Mouse (Mus musculus) left cerebral cortex, postnatal 25 days (tissue): ENCODE measurements around the gene Trappc10. TPM values are rescaled to one million over a fixed set of nuclear protein-coding genes. Genes with fewer than 3 reads are reported as not detected.

Experiments used
- DNase-seq, 2 experiments: peaks; one replicate each; pipeline ENCODE4 v3.0.0; 2022; ENCODE audit warnings: low spot score in 2 of 2, mixed read lengths in 1 of 2
- intact Hi-C: fragments of 180-260 bp; cut with DNase I; formaldehyde crosslinking; loops from one replicate; pipeline ENCODE4 v1.15.1; 2025
- total RNA-seq, 2 experiments: library from RNA; stranded (reverse); gene quantifications; 2 replicates each; pipeline ENCODE4 v1.2.3; 2021

Gene Trappc10
- total RNA-seq, 2 experiments from 2014 or later, result 81.1 to 87.2 TPM

GRCm38 (mm10) chr10:78165256-78166005 lies 79.0 kb downstream of the Trappc10 start:
- intact Hi-C loops, result no loop called here

GRCm38 (mm10) chr10:78164786-78165185 lies 79.7 kb downstream of the Trappc10 start:
- intact Hi-C loops, result no loop called here
- DNase-seq, result no peak

More at GRCm38 (mm10) chr10:78165256-78166005, 79.0 kb downstream of the Trappc10 start:
- no peak for DNase-seq

DNA sequence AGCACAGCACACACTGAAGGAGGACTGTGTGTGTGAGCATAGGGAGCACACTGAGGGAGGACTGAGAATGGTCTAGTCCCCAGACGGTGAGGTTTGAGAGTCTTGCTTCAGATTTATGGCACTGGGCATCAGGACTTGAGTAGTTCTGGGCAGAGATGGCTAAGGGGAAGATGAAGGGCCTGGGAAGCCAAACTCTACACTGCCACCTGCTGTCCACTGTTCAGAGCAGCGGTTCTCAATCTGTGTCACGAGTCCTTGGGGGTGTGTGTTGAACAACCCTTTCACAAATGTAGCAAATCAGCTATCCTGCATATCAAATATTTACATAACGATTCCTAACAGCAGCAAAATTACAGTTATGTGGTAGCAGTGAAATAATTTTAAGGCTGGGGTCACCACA lies 80.5 kb downstream of the Trappc10 start:
- intact Hi-C loops, result no loop called here

DNA sequence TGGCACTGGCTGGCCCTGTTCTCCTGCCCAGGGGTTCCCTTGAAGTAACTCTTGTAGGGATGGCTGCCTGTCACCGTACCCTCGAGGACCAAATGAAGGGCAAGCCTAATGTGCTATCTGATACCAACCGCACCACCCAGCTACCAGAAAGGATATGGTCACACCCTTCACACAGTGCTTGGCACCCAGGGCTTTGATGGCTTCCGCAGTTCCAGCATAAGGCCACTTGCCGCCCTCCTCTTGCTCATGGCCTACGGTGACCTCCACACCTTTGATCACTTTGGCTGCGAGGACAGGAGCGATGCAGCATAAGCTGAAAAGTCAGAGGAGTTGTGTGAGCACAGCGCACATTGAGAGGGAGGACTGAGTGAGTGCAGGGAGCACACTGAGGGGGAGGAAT lies 81.2 kb downstream of the Trappc10 start:
- DNase-seq, result no peak

More for the DNA sequence above, 80.5 kb downstream of the Trappc10 start:
- peak; percentile 65 to 74 for DNase-seq

GRCm38 (mm10) chr10:78162646-78163045 lies 81.8 kb downstream of the Trappc10 start:
- intact Hi-C loops, result no loop called here
- DNase-seq, result no peak

More for the DNA sequence above, 81.2 kb downstream of the Trappc10 start:
- intact Hi-C loops, result no loop called here

GRCm38 (mm10) chr10:78161096-78161495 lies 83.3 kb downstream of the Trappc10 start:
- DNase-seq, result no peak
- intact Hi-C loops, result no loop called here

- DNase-seq, result no peak
- intact Hi-C loops, result loop anchor here (1.0 kb wide), 2 partner anchors 91 to 129 kb away; partner anchors contain the start of gene Icosl
Observed at GRCm38 (mm10) chr10:78160369-78161095, 83.9 kb downstream of the Trappc10 start.

DNA sequence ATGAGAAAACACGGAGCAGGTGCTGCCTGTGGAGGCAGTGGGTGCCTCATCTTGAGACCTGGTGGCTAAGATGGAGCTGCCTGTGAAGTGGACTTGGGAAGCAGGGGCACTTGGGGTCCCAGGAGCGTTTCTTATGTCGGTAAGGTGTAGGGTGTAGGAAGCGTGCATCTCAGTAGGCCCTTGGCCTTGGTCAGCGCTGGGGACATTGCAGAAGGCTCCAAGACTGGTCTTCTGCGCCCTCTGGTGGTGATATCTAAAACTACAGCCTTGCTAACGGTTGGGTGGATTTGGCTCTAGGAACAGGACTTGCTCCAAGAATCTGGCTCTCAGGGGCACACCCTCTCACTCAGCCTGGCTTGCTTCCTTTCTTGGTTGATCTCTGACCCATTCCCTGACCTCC lies 84.5 kb downstream of the Trappc10 start:
- DNase-seq, result peak; percentile 86 to 88
- intact Hi-C loops, result loop anchor here (1.0 kb wide), 2 partner anchors 91 to 129 kb away; partner anchors contain the start of gene Icosl

GRCm38 (mm10) chr10:78159252-78159878 lies 85.1 kb downstream of the Trappc10 start:
- DNase-seq, result peak; percentile 51 to 52

GRCm38 (mm10) chr10:78158041-78158440 lies 86.4 kb downstream of the Trappc10 start:
- DNase-seq, result no peak
- intact Hi-C loops, result no loop called here

More at GRCm38 (mm10) chr10:78159252-78159878, 85.1 kb downstream of the Trappc10 start:
- intact Hi-C loops, result no loop called here

- no peak for DNase-seq
- intact Hi-C loops, result no loop called here
Observed at GRCm38 (mm10) chr10:78156926-78157325, 87.5 kb downstream of the Trappc10 start.

DNA sequence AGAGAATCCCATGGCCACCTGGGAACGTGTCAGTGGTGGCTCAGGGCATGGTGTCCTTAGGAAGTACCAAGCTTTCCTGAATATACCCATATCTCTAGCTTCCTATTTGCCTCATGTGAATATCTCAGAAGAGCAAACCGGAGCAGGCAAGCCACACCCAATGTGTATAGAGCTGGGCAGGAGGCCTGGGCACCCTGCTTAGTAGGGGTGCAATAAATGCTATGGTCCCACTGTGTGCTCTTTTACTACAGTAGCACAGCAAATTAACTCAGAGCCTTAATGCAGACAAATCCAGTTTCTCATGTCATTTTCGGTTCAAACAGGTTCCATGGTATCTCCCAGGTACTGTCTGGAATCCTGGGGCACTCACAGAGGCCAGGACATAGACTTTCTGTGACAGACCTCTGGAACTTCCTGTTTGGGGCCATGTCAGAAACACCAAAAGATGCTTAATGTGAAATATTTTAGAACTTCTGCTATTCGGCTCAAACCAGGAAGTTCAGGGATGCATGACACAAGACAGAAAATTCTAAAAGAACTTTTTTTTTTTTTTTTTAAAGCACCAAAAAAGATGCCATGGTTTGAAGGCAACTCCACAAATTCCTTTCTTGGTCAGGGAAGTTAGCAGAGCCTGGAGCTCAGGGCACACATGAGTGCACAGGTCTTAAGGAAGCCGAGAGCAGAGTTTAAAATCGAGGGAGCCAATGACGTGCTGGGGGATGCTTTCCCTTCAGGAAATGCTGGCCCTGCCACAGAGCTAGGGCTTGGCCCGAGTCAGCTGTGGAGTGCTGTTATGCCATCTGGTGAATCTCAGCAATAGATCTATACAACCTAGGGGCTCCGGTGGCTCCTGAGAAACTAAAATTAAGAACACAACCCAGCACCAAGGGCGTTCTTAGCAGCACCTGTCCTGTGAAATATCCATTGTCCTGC lies 95.3 kb downstream of the Trappc10 start:
- no peak for DNase-seq
- intact Hi-C loops, result no loop called here

DNA sequence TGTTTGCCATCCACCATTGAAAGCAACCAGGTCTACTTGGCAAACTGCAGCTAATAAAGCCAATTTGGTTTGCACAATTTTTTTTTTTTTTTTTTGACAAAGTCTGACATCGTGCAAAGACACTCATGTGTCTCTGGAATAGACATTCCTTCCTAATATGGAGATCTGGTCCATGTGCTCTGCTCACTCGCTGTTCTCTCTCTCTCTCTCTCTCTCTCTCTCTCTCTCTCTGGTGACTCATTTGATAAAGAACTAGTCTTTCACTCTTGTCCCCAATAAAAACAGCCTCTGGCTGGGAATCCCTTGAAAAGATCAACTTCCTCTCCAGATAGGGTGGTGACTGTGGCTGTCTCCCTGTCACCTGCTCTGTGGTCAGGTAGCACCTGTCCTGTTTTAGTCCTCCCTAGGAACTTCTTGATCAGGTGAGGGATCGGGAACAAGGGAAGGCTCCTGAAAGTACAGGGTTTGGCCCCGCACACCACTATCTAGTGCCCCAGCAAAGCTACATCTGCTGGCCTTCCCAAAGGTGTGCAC lies 96.5 kb downstream of the Trappc10 start:
- no peak for DNase-seq
- intact Hi-C loops, result no loop called here

GRCm38 (mm10) chr10:78143727-78144505 lies 100.5 kb downstream of the Trappc10 start:
- intact Hi-C loops, result no loop called here
- peak; percentile 48 to 89 for DNase-seq

DNA sequence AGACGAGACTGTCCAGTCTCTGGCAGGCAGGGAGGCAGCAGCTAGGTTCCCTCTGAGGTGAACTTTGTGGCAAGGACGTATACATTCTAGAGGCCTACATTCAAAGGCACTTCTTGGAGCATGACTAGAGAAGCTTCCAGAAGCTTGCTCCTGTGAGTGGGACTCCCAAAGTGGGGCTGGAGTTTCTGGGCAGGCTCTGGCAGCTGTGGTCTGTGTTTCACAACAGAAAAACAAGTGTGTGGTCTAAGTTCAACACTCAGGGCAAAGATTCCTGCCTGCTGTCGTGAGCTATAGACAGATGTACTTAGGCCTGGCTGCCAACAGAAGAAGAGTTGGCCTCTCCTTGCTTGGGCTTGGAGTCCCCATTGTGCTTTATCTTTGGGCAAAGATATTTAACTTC lies 103.6 kb downstream of the Trappc10 start:
- no peak for DNase-seq
- intact Hi-C loops, result no loop called here

DNA sequence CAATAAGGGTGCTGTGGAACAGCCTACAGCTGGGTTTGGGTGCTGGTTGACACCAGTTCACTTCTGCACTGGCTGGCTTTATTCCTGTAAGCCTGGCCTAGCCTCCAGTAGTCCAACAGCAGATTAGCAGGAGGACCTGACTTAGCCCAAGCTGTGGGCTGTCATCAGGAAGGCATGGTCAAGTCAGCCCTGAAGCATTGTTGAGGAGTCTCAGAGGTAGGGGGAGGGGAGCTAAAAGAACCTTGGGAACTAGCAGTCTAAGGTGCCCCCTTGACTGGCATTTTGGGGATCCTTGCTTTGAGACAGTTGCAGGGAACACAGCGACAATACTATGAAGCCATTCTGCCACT lies 104.2 kb downstream of the Trappc10 start:
- DNase-seq, result no peak
- intact Hi-C loops, result no loop called here

DNA sequence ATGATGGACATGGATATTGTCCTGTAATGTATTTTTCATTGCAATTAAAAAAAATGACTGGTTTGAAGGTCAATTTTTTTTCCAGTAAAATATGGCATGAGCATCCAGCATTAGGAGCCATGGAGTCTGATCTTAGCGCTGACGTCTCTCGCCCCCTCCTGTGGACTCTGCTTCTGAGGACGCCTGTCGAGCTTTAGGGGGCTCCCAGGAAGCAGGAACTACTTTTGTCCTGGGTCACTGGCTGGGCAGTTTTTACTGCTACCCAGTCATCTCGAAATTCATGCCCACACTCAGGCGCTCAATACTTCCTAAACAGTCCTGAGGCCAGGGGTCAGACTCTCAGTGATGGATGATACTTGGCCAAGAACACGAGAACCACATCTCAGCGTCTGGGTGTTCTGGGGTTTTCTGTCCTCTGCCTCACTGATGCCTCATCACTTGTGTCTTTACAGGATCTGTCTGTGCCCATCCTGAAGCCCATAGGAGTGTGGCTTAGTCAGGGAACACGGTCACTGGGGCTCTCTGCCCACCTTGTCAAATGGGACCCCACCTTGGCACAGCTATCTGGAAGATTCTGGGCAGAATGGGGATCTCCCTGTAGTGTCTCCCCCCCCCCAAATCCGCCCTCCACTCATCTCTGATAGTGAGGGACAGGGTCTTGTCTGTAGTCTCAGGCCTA lies 104.7 kb downstream of the Trappc10 start:
- intact Hi-C loops, result no loop called here
- DNase-seq, result no peak
